Mouse (Mus musculus): ENCODE results near the gene Cdh20.

- TF ChIP-seq ZNF384 (IDR thresholded peaks at IDR 0.05; ENCODE audit: low read depth, low read length) (no peak), HCFC1 (IDR thresholded peaks at IDR 0.05; ENCODE audit: borderline replicate concordance, insufficient read depth, low read length) (no peak), CHD2 (IDR thresholded peaks at IDR 0.05; ENCODE audit: low read depth, low read length) (no peak), ZC3H11A (IDR thresholded peaks at IDR 0.05; ENCODE audit: borderline replicate concordance, low read depth, low read length) (no peak)
These were observed 80.1 kb downstream of the Cdh20 start for GRCm38 (mm10) chr1:104848256-104848919.

Measured in ES-E14 (cell line).